Mouse (Mus musculus): Measurements from ENCODE around the gene Lenep. TPM values are rescaled to one million over a fixed set of nuclear protein-coding genes. Genes with fewer than 3 reads are reported as not detected.

Lenep gene
- polyA plus RNA-seq, 1 experiment from 2014 or later = 0.15 TPM

GRCm38 (mm10) chr3:89394006-89394893 is 8.3 kb downstream of the Lenep start, which contains the start of gene Zbtb7b:
TSS of gene Zbtb7b (minus strand) at chr3:89394776.
- Histone ChIP-seq H3K27ac (peak within 1 kb of the TSS; percentile 90), H3K4me1 (peaks cover 75% of the 10 kb centered on the region), H3K9me3 (no peaks in the 10 kb centered on the region), H3K4me3 (peak within 1 kb of the TSS; percentile 75), H3K27me3 (ENCODE audit: poor library complexity, severe bottlenecking) (peaks cover 42% of the 10 kb centered on the region), H3K36me3 (replicated peaks) (no peaks in the 10 kb centered on the region)
- WGBS = under 1% methylated on average over 42 of the region's 42 CpGs
- no peak for DNase-seq (ENCODE audit: extremely low spot score, low spot score)

GRCm38 (mm10) chr3:89393605-89394004 is 9.0 kb downstream of the Lenep start:
- DNase-seq (ENCODE audit: extremely low spot score, low spot score) = peak; percentile 98
- Histone ChIP-seq H3K4me3 (peak overlapping the region; percentile 75), H3K9me3 (no peaks in the 10 kb centered on the region), H3K27me3 (ENCODE audit: poor library complexity, severe bottlenecking) (peaks cover 42% of the 10 kb centered on the region), H3K27ac (peak overlapping the region; percentile 90), H3K36me3 (replicated peaks) (no peaks in the 10 kb centered on the region), H3K4me1 (peaks cover 78% of the 10 kb centered on the region)
- under 1% methylated on average over 15 of the region's 15 CpGs for WGBS

GRCm38 (mm10) chr3:89392871-89393311 is 9.7 kb downstream of the Lenep start:
- under 1% methylated on average over 23 of the region's 24 CpGs for WGBS
- H3K9me3 ChIP-seq = no peaks in the 10 kb centered on the region
- peaks cover 42% of the 10 kb centered on the region for H3K27me3 ChIP-seq (ENCODE audit: poor library complexity, severe bottlenecking)
- peaks cover 85% of the 10 kb centered on the region for H3K4me1 ChIP-seq
- H3K4me3 ChIP-seq = peak overlapping the region; percentile 75
- H3K36me3 ChIP-seq (replicated peaks) = no peaks in the 10 kb centered on the region
- peak; percentile 31 for DNase-seq (ENCODE audit: extremely low spot score, low spot score)
- peak overlapping the region; percentile 90 for H3K27ac ChIP-seq

- DNase-seq (ENCODE audit: extremely low spot score, low spot score) = peak; percentile 56
- under 1% methylated on average over 56 of the region's 56 CpGs for WGBS
- Histone ChIP-seq H3K4me3 (peak overlapping the region; percentile 75), H3K36me3 (replicated peaks) (no peaks in the 10 kb centered on the region), H3K27me3 (ENCODE audit: poor library complexity, severe bottlenecking) (peaks cover 46% of the 10 kb centered on the region), H3K27ac (peak overlapping the region; percentile 90), H3K4me1 (peaks cover 93% of the 10 kb centered on the region), H3K9me3 (no peaks in the 10 kb centered on the region)
Measured at GRCm38 (mm10) chr3:89391663-89392511, 10.7 kb downstream of the Lenep start.

- Histone ChIP-seq H3K36me3 (replicated peaks) (no peaks in the 10 kb centered on the region), H3K27me3 (ENCODE audit: poor library complexity, severe bottlenecking) (peaks cover 55% of the 10 kb centered on the region), H3K9me3 (no peaks in the 10 kb centered on the region), H3K4me3 (peak overlapping the region; percentile 75), H3K4me1 (peaks cover 93% of the 10 kb centered on the region), H3K27ac (peak overlapping the region; percentile 90)
- DNase-seq (ENCODE audit: extremely low spot score, low spot score) = no peak
- WGBS = 13% methylated on average over 19 of the region's 19 CpGs
Measured at GRCm38 (mm10) chr3:89390699-89391662, 11.6 kb downstream of the Lenep start.

- Histone ChIP-seq H3K4me3 (peak overlapping the region; percentile 75; the same call in 1 of the 2 replicates), H3K27ac (peak overlapping the region; percentile 90; the same call in 1 of the 2 replicates), H3K9me3 (no peaks in the 10 kb centered on the region), H3K4me1 (peaks cover 93% of the 10 kb centered on the region), H3K27me3 (ENCODE audit: poor library complexity, severe bottlenecking) (peaks cover 55% of the 10 kb centered on the region), H3K36me3 (replicated peaks) (no peaks in the 10 kb centered on the region)
- DNase-seq (ENCODE audit: extremely low spot score, low spot score) = no peak
- 59% methylated on average over 5 of the region's 5 CpGs for whole genome bisulfite sequencing
Measured at GRCm38 (mm10) chr3:89390111-89390515, 12.5 kb downstream of the Lenep start.

GRCm38 (mm10) chr3:89388901-89389740 is 13.5 kb downstream of the Lenep start:
- Histone ChIP-seq H3K27me3 (ENCODE audit: poor library complexity, severe bottlenecking) (peaks cover 57% of the 10 kb centered on the region), H3K36me3 (replicated peaks) (no peaks in the 10 kb centered on the region), H3K4me3 (no peak overlapping the region; the same call in 1 of the 2 replicates), H3K27ac (no peak overlapping the region), H3K9me3 (no peaks in the 10 kb centered on the region), H3K4me1 (peaks cover 93% of the 10 kb centered on the region)
- no peak for DNase-seq (ENCODE audit: extremely low spot score, low spot score)
- 76% methylated on average over 6 of the region's 6 CpGs for WGBS

- H3K4me1 ChIP-seq = peaks cover 87% of the 10 kb centered on the region
- 80% methylated on average over 11 of the region's 11 CpGs for WGBS
Measured at GRCm38 (mm10) chr3:89388134-89388881, 14.3 kb downstream of the Lenep start.

GRCm38 (mm10) chr3:89387632-89388031 is 15.0 kb downstream of the Lenep start:
- Histone ChIP-seq H3K4me1 (peaks cover 80% of the 10 kb centered on the region), H3K9me3 (no peaks in the 10 kb centered on the region), H3K36me3 (replicated peaks) (no peaks in the 10 kb centered on the region), H3K27ac (no peak overlapping the region), H3K4me3 (no peak overlapping the region), H3K27me3 (ENCODE audit: poor library complexity, severe bottlenecking) (peaks cover 52% of the 10 kb centered on the region)
- WGBS = 69% methylated on average over 11 of the region's 11 CpGs
- DNase-seq (ENCODE audit: extremely low spot score, low spot score) = no peak

More at GRCm38 (mm10) chr3:89388134-89388881, 14.3 kb downstream of the Lenep start:
- Histone ChIP-seq H3K27ac (no peak overlapping the region), H3K27me3 (ENCODE audit: poor library complexity, severe bottlenecking) (peaks cover 58% of the 10 kb centered on the region), H3K9me3 (no peaks in the 10 kb centered on the region), H3K4me3 (no peak overlapping the region; the same call in 1 of the 2 replicates), H3K36me3 (replicated peaks) (no peaks in the 10 kb centered on the region)
- no peak for DNase-seq (ENCODE audit: extremely low spot score, low spot score)

GRCm38 (mm10) chr3:89386438-89387420 is 15.9 kb downstream of the Lenep start:
- WGBS = 50% methylated on average over 17 of the region's 17 CpGs
- H3K27ac ChIP-seq = peak overlapping the region; percentile 44; the same call in 1 of the 2 replicates
- no peak overlapping the region for H3K4me3 ChIP-seq
- H3K36me3 ChIP-seq (replicated peaks) = no peaks in the 10 kb centered on the region
- DNase-seq (ENCODE audit: extremely low spot score, low spot score) = no peak
- H3K4me1 ChIP-seq = peaks cover 71% of the 10 kb centered on the region
- peaks cover 43% of the 10 kb centered on the region for H3K27me3 ChIP-seq (ENCODE audit: poor library complexity, severe bottlenecking)
- no peaks in the 10 kb centered on the region for H3K9me3 ChIP-seq
